Mouse (Mus musculus): ENCODE measurements around the gene Ppp3ca.

DNA sequence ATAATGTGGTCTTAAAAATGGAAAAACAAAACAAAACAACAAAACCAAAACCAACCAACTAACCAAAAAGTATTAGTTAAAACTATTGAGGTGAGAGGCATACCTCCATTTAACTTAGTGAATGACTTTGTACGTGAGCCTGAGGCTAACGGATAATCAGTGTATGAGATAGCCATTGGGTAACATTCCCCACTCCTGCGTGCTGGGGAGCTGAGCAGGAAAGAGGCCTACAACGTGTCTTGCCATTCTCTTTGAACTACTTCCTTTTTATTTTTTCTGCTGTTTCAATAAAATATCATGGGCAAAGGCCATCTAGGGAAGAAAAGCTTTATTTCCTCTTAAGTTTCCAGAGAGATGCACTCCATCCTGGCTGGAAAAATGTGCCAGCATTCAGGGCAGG lies 103.3 kb downstream of the Ppp3ca start:
- TF ChIP-seq CTCF (IDR thresholded peaks at IDR 0.05; ENCODE audit: low read depth) (no peak), EP300 (IDR thresholded peaks at IDR 0.05; ENCODE audit: low read depth) (no peak)

Data from heart, postnatal 0 days (tissue).